Mouse (Mus musculus): ENCODE results near the gene Gucy2g. TPM values are rescaled to one million over a fixed set of nuclear protein-coding genes. Genes with fewer than 3 reads are reported as not detected.

Gene Gucy2g
- total and polyA plus RNA-seq, 3 experiments = 0.65 to 2.4 TPM; not detected in 1

DNA sequence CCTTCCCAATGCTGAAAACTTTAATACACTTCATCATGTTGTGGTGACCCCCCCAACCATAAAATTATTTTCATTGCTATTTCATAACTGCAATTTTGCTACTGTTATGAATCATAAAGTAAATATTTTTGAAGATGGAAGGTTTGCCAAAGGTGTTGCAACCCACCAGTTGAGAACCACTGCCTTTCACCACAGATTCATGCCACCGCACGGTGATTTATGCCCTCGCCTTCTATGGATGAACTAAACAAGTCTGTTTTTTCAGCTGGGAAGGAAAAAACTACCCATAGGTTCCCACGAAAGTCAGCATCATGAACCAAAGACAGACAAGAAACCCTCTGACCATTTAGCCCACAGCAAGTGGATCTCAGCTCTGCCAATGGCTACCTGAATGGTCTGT, 24.2 kb downstream of the Gucy2g start:
- no peak for DNase-seq (ENCODE audit: low read depth, low spot score)
- Histone ChIP-seq H3K36me3 (ENCODE audit: control insufficient read depth in 1 of 2, insufficient read depth in 2 of 2, low read length in 2 of 2) (peaks cover 0 to 7% of the 10 kb centered on the region in 2 experiments; a peak in 2 of 4 replicates), H3K4me1 (ENCODE audit: control insufficient read depth in 1 of 2, insufficient read depth in 2 of 2, low read length in 2 of 2) (peaks cover 3 to 15% of the 10 kb centered on the region in 2 experiments; a peak in 3 of 4 replicates), H3K9me3 (replicated peaks; ENCODE audit: insufficient read depth, low read length) (no peaks in the 10 kb centered on the region), H3K4me3 (ENCODE audit: control insufficient read depth in 1 of 2, insufficient read depth in 1 of 2, low read depth in 2 of 2, low read length in 2 of 2) (no peak overlapping the region), H3K27ac (ENCODE audit: control insufficient read depth, low read depth, low read length) (no peak overlapping the region), H3K79me2 (ENCODE audit: control insufficient read depth, insufficient read depth, low read length, poor library complexity) (no peaks in the 10 kb centered on the region; the same call in 1 of the 2 replicates), H3K9ac (ENCODE audit: control insufficient read depth, low read depth, low read length, poor library complexity, severe bottlenecking) (no peak overlapping the region), H3K27me3 (ENCODE audit: control insufficient read depth in 1 of 2, insufficient read depth in 2 of 2, low read length in 2 of 2) (no peaks in the 10 kb centered on the region)
- no peak for TF ChIP-seq RAD21 (IDR thresholded peaks at IDR 0.05; ENCODE audit: low read depth, low read length)
- TF ChIP-seq POLR2AphosphoS2 (IDR thresholded peaks at IDR 0.05; ENCODE audit: low read length) = no peak
- no peak for TF ChIP-seq HCFC1 (IDR thresholded peaks at IDR 0.05; ENCODE audit: low read depth, low read length)
- no peak for TF ChIP-seq TAL1 (IDR thresholded peaks at IDR 0.05; ENCODE audit: low read length)
- TF ChIP-seq POLR2A (IDR thresholded peaks at IDR 0.05; ENCODE audit: control insufficient read depth in 1 of 2, insufficient read depth in 1 of 2, low read depth in 1 of 2, low read length in 2 of 2, poor library complexity in 1 of 2) = no peak

DNA sequence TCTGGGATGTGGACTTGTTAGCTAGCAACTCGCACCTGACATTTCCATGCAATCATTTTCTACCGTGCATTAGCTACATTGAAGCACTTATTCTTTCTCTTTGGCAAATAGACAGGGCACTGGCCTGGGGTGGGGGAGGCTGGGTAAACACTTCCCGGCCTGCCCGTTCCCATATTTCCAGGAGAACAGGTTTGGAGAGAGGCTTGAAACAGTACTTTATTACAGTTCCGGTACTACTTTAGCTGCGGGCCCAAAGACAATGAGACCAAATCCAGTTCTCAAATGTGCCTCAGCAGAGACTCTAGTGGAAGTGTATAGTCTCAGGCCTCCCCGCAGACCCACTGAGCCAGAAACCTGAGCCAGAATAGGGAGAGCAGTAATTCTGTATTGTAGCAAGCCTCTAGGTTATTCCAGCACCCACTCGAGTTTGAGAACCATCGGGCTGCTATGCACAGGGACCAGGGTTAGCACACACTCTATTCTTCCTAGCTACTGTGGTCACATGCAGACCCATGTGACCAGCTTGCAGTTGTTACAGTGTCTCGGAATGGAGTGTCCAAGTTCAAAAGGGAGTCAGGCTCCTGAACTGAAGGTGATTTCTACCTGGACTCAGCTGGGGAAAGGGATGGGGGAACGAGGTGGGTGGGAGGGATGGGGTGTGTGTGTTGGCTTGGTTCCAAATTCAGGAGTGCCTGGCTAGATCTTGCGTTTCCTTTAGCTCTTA, 27.3 kb downstream of the Gucy2g start:
- Histone ChIP-seq H3K9me3 (replicated peaks; ENCODE audit: insufficient read depth, low read length) (no peaks in the 10 kb centered on the region), H3K4me3 (ENCODE audit: control insufficient read depth in 1 of 2, insufficient read depth in 1 of 2, low read depth in 2 of 2, low read length in 2 of 2) (no peak overlapping the region), H3K36me3 (ENCODE audit: control insufficient read depth in 1 of 2, insufficient read depth in 2 of 2, low read length in 2 of 2) (peaks cover 0 to 16% of the 10 kb centered on the region in 2 experiments; a peak in 2 of 4 replicates), H3K4me1 (ENCODE audit: control insufficient read depth in 1 of 2, insufficient read depth in 2 of 2, low read length in 2 of 2) (peaks cover 0 to 20% of the 10 kb centered on the region in 2 experiments; a peak in 2 of 4 replicates), H3K27ac (ENCODE audit: control insufficient read depth, low read depth, low read length) (no peak overlapping the region), H3K79me2 (ENCODE audit: control insufficient read depth, insufficient read depth, low read length, poor library complexity) (peaks cover 13% of the 10 kb centered on the region), H3K9ac (ENCODE audit: control insufficient read depth, low read depth, low read length, poor library complexity, severe bottlenecking) (no peak overlapping the region), H3K27me3 (ENCODE audit: control insufficient read depth in 1 of 2, insufficient read depth in 2 of 2, low read length in 2 of 2) (no peaks in the 10 kb centered on the region)
- no peak for DNase-seq (ENCODE audit: low read depth, low spot score)
- TF ChIP-seq USF1 (IDR thresholded peaks at IDR 0.05; ENCODE audit: low read depth, low read length) = peak; percentile 53; the same call in 1 of the 2 replicates
- no peak for TF ChIP-seq MXI1 (IDR thresholded peaks at IDR 0.05; ENCODE audit: low read depth, low read length)
- no peak for TF ChIP-seq SMC3 (IDR thresholded peaks at IDR 0.05; ENCODE audit: low read depth, low read length)
- TF ChIP-seq ETS1 (IDR thresholded peaks at IDR 0.05; ENCODE audit: low read depth, low read length) = no peak

DNA sequence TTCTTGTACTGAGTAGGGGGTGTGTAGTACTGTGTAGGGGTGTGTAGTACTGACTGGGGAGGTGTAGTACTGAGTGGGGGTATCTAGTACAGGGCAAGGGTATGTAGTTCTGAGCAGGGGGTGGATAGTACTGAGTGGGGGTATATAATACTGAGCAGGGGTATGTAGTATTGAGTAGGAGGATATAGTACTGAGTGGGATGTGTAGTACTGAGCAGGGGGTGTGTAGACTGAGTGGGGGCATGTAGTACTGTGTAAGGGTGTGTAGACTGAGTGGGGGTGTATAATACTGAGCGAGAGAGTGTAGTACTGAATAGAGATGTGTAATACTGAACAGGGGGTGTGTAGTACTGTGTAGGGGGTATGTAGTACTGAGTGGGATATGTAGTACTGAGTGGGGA, 29.3 kb downstream of the Gucy2g start:
- peaks cover 0 to 13% of the 10 kb centered on the region in 2 experiments; a peak in 2 of 4 replicates for H3K4me1 ChIP-seq (ENCODE audit: control insufficient read depth in 1 of 2, insufficient read depth in 2 of 2, low read length in 2 of 2)
- TF ChIP-seq TAL1 (IDR thresholded peaks at IDR 0.05; ENCODE audit: low read length) = no peak
- TF ChIP-seq GABPA (IDR thresholded peaks at IDR 0.05; ENCODE audit: low read depth, low read length) = no peak
- TF ChIP-seq MAX (IDR thresholded peaks at IDR 0.05; ENCODE audit: low read length) = no peak
- no peak for TF ChIP-seq MAFK (IDR thresholded peaks at IDR 0.05; ENCODE audit: borderline replicate concordance, low read depth, low read length)
- no peak for TF ChIP-seq ETS1 (IDR thresholded peaks at IDR 0.05; ENCODE audit: low read depth, low read length)
- no peak overlapping the region for H3K9ac ChIP-seq (ENCODE audit: control insufficient read depth, low read depth, low read length, poor library complexity, severe bottlenecking)

More for the DNA sequence above, 29.3 kb downstream of the Gucy2g start:
- H3K79me2 ChIP-seq (ENCODE audit: control insufficient read depth, insufficient read depth, low read length, poor library complexity) = peaks cover 19% of the 10 kb centered on the region
- DNase-seq (ENCODE audit: low read depth, low spot score) = no peak
- no peak overlapping the region for H3K4me3 ChIP-seq (ENCODE audit: control insufficient read depth in 1 of 2, insufficient read depth in 1 of 2, low read depth in 2 of 2, low read length in 2 of 2)
- H3K36me3 ChIP-seq (ENCODE audit: control insufficient read depth in 1 of 2, insufficient read depth in 2 of 2, low read length in 2 of 2) = peaks cover 0 to 13% of the 10 kb centered on the region in 2 experiments; a peak in 2 of 4 replicates
- H3K9me3 ChIP-seq (replicated peaks; ENCODE audit: insufficient read depth, low read length) = no peaks in the 10 kb centered on the region
- H3K27me3 ChIP-seq (ENCODE audit: control insufficient read depth in 1 of 2, insufficient read depth in 2 of 2, low read length in 2 of 2) = no peaks in the 10 kb centered on the region
- no peak overlapping the region for H3K27ac ChIP-seq (ENCODE audit: control insufficient read depth, low read depth, low read length)

All from MEL (cell line).